Mouse (Mus musculus) forebrain, embryonic 10.5 days (tissue): ENCODE data around the gene Eid1. TPM values are rescaled to one million over a fixed set of nuclear protein-coding genes. Genes with fewer than 3 reads are reported as not detected.
A peak's percentile ranks its signal among the peaks of the same experiment; 100 is the strongest.

Experiments
- DNase-seq: peaks from one replicate; pipeline ENCODE4 v3.0.0-alpha.2; 2017; ENCODE audit warnings: low spot score; ENCODE audit errors: extremely low spot score
- H3K27ac ChIP-seq: fragments of 300-500 bp; sonication (generic); 2 replicates; pipeline ENCODE4 v1.5.1; 2016; ENCODE audit warnings: mild to moderate bottlenecking
- H3K27me3 ChIP-seq: fragments of 300-500 bp; sonication (generic); 2 replicates; pipeline ENCODE4 v1.6.1; 2016; ENCODE audit warnings: mild to moderate bottlenecking; ENCODE audit not compliant: poor library complexity, severe bottlenecking
- H3K36me3 ChIP-seq: fragments of 300-500 bp; sonication (generic); replicated peaks from 2 replicates; pipeline ENCODE4 v1.6.1; 2016; ENCODE audit warnings: mild to moderate bottlenecking, moderate library complexity
- H3K4me1 ChIP-seq: fragments of 300-500 bp; sonication (generic); 2 replicates; pipeline ENCODE4 v1.6.1; 2016
- H3K4me3 ChIP-seq: fragments of 300-500 bp; sonication (generic); 2 replicates; pipeline ENCODE4 v1.5.1; 2016; ENCODE audit warnings: mild to moderate bottlenecking, moderate library complexity
- H3K9me3 ChIP-seq: fragments of 300-500 bp; sonication (generic); 2 replicates; pipeline ENCODE4 v1.6.1; 2016; ENCODE audit warnings: mild to moderate bottlenecking, moderate library complexity
- WGBS: fragments of 180-500 bp; shearing (Covaris S2); methylation state at CpG from one replicate; pipeline ENCODE4 v1.1.7; 2016; 5-methylcytosine and 5-hydroxymethylcytosine counted together
- polyA plus RNA-seq: library from polyadenylated mRNA; unstranded; fragments of >200 nt; fragmentation: Nextera tagmentation; extraction: Ambion mirVana; gene quantifications from 2 replicates; pipeline ENCODE4 v1.2.1, GENCODE M21; 2016

Gene Eid1
- polyA plus RNA-seq, 1 experiment from 2014 or later = 126 TPM

GRCm38 (mm10) chr2:125723408-125724085, 50.7 kb downstream of the Eid1 start:
- Histone ChIP-seq H3K27me3 (peaks cover 83% of the 10 kb centered on the region), H3K36me3 (no peaks in the 10 kb centered on the region), H3K27ac (peak overlapping the region; percentile 81), H3K4me1 (peaks cover 28% of the 10 kb centered on the region), H3K9me3 (no peaks in the 10 kb centered on the region), H3K4me3 (peak overlapping the region; percentile 63)
- DNase-seq = peak; percentile 76
- under 1% methylated on average over 34 of the region's 34 CpGs for WGBS

- H3K27ac ChIP-seq = peak within 1 kb of the TSS; percentile 81
- peaks cover 86% of the 10 kb centered on the region for H3K27me3 ChIP-seq
- H3K9me3 ChIP-seq = no peaks in the 10 kb centered on the region
- no peak for DNase-seq
- H3K4me3 ChIP-seq = peak within 1 kb of the TSS; percentile 63
- under 1% methylated on average over 15 of the region's 15 CpGs for WGBS
- H3K4me1 ChIP-seq = peaks cover 28% of the 10 kb centered on the region
- H3K36me3 ChIP-seq = no peaks in the 10 kb centered on the region
These were observed 51.2 kb downstream of the Eid1 start, which contains the start of gene Shc4 for GRCm38 (mm10) chr2:125724086-125724430. Gene Shc4 (minus strand): TSS chr2:125724148.

Other genes starting within 250 kb of the Eid1 start
- gene Gm9913, start 168.0 kb upstream of the Eid1 start, polyA plus RNA-seq = 0.14 and 0.19 TPM in 2 replicates
- gene Fbn1, start 165.1 kb upstream of the Eid1 start, polyA plus RNA-seq = 4.2 and 5.2 TPM in 2 replicates
- 12.4 and 12.5 TPM in 2 replicates for gene Cep152, start 48.0 kb upstream of the Eid1 start, polyA plus RNA-seq
- 1.4 TPM in 2 replicates for gene Shc4, start 51.1 kb downstream of the Eid1 start, polyA plus RNA-seq
- 15.2 TPM in 2 replicates for gene Secisbp2l, start 109.8 kb downstream of the Eid1 start, polyA plus RNA-seq
- 29.1 and 31.2 TPM in 2 replicates for gene Galk2, start 186.0 kb downstream of the Eid1 start, polyA plus RNA-seq
- gene Cops2, start 186.0 kb downstream of the Eid1 start, polyA plus RNA-seq = 96.4 and 101 TPM in 2 replicates